Mouse (Mus musculus) spleen, adult 2 months (tissue): ENCODE measurements around the gene Sap18b.

Experiments
- CTCF ChIP-seq: fragments of 200-500 bp; IDR thresholded peaks from 2 replicates; pipeline ENCODE4 v1.5.1; 2011; ENCODE audit warnings: mild to moderate bottlenecking, inconsistent platforms; ENCODE audit not compliant: insufficient read depth, insufficient read length, insufficient replicate concordance; ENCODE audit errors: extremely low read depth
- POLR2A ChIP-seq: fragments of 200-500 bp; IDR thresholded peaks from 2 replicates; pipeline ENCODE4 v1.6.1; 2011; ENCODE audit warnings: low read depth, low read length, inconsistent platforms

DNA sequence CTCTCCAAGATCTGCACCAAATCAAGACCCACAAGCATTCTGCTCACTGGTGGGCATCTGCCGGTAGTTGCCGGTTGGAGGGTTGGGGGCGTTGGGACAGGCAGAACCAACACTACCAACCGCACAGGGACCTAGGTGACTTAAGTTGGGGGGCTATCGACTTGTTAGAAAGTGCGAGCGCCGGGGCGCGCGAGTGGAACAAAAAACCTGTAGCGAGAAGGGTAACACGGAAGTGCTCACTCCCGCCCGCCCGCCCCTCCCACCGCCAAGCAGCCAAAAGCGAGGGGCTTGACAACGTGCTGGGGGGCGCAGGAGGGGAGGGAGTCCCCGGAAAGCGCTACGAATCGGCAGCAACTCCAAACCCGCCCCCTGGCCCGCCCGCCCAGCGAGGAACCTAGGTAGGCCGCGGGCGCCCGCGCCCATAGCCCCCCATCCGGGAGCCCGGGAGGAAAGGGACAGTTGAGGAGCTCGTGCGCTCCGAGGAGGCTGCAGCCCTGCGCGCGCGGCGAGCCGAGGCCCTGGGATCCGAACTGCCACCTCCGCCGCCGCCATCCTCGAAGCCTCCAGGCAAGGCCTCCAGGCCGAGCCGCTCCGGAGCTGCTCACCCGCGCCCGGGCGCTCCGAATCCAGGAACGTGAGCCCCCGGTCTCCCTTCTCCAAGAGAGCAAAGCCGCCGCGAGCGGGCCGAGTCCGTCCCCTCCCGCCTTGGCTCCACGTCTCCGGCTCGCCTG lies 18.5 kb upstream of the Sap18b start:
- TF ChIP-seq CTCF = no peak
- TF ChIP-seq POLR2A = no peak
